Mouse (Mus musculus): ENCODE measurements around the gene Itgb1bp1.
A peak's percentile ranks its signal among the peaks of the same experiment; 100 is the strongest.

DNA sequence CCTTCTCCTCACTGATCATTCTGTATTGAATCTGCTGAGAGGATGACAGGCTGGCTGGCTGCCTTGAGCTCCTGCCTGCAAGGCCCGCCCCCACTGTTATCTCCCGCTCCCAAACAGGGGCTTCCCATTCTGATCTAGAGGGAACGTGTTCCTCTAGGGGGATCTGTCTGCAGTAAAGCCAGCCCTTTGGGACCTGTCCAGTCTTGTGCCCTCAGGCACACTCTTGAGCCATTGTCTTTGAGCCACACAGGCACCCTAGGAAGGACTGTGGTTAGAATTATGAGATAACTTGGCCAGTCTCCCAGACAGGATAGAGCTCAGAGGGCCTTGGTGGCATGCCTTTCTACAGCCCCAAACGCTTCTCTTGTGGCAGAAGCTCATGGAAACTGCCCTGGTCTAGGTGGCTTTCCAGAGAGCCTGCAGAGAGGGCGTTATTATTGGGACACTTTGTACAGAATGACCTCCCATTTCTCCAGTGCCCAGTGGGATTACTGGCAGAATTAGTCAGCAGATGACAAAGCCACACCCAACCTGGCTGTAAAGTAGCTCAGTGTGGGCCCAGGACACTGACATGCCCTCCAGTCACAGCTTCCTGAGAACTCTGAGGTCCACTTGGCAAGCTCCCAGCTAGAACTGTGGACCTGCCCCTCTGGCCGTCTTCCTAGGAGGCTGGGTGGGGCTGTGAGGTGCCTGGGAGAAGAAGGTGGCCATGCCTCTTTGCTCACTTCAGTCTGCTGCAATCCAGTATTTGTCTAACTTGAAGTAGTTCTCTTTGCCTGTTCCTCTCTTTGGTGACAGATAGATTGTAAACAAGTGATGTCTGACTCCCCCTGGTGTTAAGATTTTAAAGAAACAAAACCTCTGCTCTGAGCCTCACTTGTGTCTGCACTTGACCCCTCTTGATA lies 58.8 kb downstream of the Itgb1bp1 start:
- peak; percentile 75 for TF ChIP-seq CTCF (IDR thresholded peaks at IDR 0.05)
- TF ChIP-seq POLR2A (IDR thresholded peaks at IDR 0.05; ENCODE audit: insufficient read depth, low read depth, low read length), result no peak
